Mouse (Mus musculus) activated CD4-positive, CD25-positive, alpha-beta regulatory T cell, adult 9 weeks (primary cell): ENCODE data around the gene Chchd4. TPM values are rescaled to one million over a fixed set of nuclear protein-coding genes. Genes with fewer than 3 reads are reported as not detected.

ENCODE experiments used
- polyA plus RNA-seq: library from polyadenylated mRNA; unstranded; fragments of 100-300 nt; shearing (Covaris generic); gene quantifications from one replicate; pipeline ENCODE4 v1.2.1, GENCODE M21; 2017

The Chchd4 gene
- 18.7 TPM for polyA plus RNA-seq

GRCm38 (mm10) chr6:91472868-91473804 lies at the start of gene Chchd4, which contains the start of gene Tmem43:
Chchd4 (minus strand) TSS chr6:91473546.
Tmem43 (plus strand) TSS chr6:91473703.

GRCm38 (mm10) chr6:91515545-91516449 lies 42.5 kb upstream of the Chchd4 start, which contains the start of the genes Xpc and Lsm3:
Xpc (minus strand) TSS chr6:91515888.
Lsm3 (plus strand) TSS chr6:91515928.

Other genes starting within 250 kb of the Chchd4 start
- gene Wnt7a, start 62.2 kb downstream of the Chchd4 start, polyA plus RNA-seq, result not detected
- 71.1 TPM for gene Tmem43, start 157 bp upstream of the Chchd4 start, polyA plus RNA-seq
- gene Xpc, start 42.3 kb upstream of the Chchd4 start, polyA plus RNA-seq, result 36.2 TPM
- 128 TPM for gene Lsm3, start 42.4 kb upstream of the Chchd4 start, polyA plus RNA-seq
- 42.7 TPM for gene Slc6a6, start 210.5 kb upstream of the Chchd4 start, polyA plus RNA-seq